Mouse (Mus musculus) erythroblast, embryonic 14.5 days (primary cell): Measurements from ENCODE around the gene Ephb1. TPM values are rescaled to one million over a fixed set of nuclear protein-coding genes. Genes with fewer than 3 reads are reported as not detected.

Experiments
- H3K27me3 ChIP-seq: 2 replicates; pipeline ENCODE4 v1.6.1; 2012; ENCODE audit warnings: inconsistent platforms; ENCODE audit not compliant: control insufficient read depth
- H3K36me3 ChIP-seq: 2 replicates; pipeline ENCODE4 v1.6.1; 2012; ENCODE audit warnings: mild to moderate bottlenecking, inconsistent platforms; ENCODE audit not compliant: control insufficient read depth
- H3K4me1 ChIP-seq: 2 replicates; pipeline ENCODE4 v1.6.1; 2012; ENCODE audit warnings: inconsistent platforms; ENCODE audit not compliant: control insufficient read depth
- H3K4me3 ChIP-seq: replicated peaks from 2 replicates; pipeline ENCODE3; 2012; ENCODE audit warnings: moderate library complexity, mild to moderate bottlenecking, inconsistent platforms
- H3K9me3 ChIP-seq: 2 replicates; pipeline ENCODE4 v1.6.1; 2012; ENCODE audit warnings: low read length, inconsistent platforms, mixed read lengths; ENCODE audit not compliant: control insufficient read depth
- GATA1 ChIP-seq: IDR thresholded peaks from 2 replicates; pipeline ENCODE4 v1.6.1; 2012; ENCODE audit warnings: low read length, inconsistent platforms, mixed read lengths
- TAL1 ChIP-seq: IDR thresholded peaks from 3 replicates; pipeline ENCODE4 v1.6.1; 2012; ENCODE audit warnings: low read length, inconsistent platforms, mixed read lengths
- polyA plus RNA-seq: library from polyadenylated mRNA; stranded (reverse); fragments of >175 nt; gene quantifications from 2 replicates; pipeline ENCODE4 v1.2.3, GENCODE M21; 2012

Ephb1 gene
- polyA plus RNA-seq, 1 experiment, result not detected

DNA sequence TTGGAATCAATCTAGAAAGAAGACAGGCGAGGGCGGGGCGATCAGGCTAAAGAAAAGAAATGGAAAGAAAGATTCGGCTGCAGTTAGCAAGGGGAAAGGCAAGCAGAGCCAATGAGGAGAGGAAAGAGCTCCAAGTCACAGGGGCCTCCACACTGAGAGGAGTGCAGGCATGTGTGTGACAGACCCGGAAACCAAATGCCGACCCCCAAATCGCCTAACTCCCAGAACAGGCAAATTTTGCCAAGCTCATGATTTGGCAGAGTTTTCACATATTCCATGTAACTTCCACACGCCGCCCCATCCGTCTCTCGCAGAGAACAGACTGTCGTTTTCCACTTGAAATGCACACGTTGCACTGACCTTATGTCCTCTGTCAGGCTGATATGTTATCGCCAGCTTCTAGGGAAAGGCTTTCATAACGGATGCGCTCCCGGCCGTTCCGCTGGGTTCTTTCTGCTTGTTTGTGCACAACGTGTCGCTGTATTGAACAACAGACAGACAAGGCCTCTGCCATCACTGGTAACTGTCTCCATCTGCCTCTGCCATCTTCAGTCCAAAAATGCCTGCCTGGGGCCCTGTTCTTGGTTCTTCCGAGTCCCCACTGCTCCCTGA lies 170.7 kb downstream of the Ephb1 start:
- no peaks in the 10 kb centered on the region; the same call in 1 of the 2 replicates for H3K9me3 ChIP-seq
- H3K27me3 ChIP-seq, result no peaks in the 10 kb centered on the region
- no peaks in the 10 kb centered on the region for H3K4me1 ChIP-seq
- H3K36me3 ChIP-seq, result no peaks in the 10 kb centered on the region
- TF ChIP-seq GATA1 (no peak), TAL1 (no peak)
- no peak overlapping the region for H3K4me3 ChIP-seq

DNA sequence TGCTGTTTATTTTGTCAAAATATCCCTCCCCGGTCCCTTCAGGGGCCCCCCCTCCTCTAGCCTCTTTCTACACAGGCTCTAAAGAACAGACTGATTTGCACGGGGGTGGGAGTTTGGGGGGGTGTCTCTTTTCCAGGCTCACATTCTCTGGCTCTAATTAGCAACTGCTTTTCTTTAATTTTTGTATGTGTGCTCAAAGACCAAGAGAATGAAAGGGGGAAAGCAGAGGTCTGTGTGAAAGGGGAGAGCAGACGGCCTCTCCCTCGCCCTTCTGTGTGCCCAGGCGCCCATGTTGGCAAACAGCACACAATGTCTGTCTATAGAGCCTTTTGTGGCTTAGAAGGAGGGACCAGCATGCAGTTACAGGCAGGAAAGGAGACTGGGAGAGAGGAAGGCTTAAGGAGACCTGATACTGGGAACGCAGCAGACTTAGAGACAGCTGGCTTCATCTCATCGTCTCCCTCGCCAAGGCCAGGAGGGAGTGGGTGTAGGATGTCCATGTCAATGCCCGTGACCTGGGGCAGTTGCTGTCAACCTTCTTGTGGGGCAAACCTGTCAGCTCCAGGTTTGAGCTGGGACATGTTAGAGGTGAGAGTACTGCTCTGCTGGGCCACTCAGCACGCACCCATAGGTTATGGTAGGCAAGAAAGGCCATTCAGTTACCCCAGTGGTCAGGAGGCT lies 172.5 kb downstream of the Ephb1 start:
- Histone ChIP-seq H3K4me3 (no peak overlapping the region), H3K36me3 (no peaks in the 10 kb centered on the region), H3K9me3 (no peaks in the 10 kb centered on the region; the same call in 1 of the 2 replicates), H3K4me1 (no peaks in the 10 kb centered on the region), H3K27me3 (no peaks in the 10 kb centered on the region)
- TF ChIP-seq TAL1 (no peak), GATA1 (no peak)

DNA sequence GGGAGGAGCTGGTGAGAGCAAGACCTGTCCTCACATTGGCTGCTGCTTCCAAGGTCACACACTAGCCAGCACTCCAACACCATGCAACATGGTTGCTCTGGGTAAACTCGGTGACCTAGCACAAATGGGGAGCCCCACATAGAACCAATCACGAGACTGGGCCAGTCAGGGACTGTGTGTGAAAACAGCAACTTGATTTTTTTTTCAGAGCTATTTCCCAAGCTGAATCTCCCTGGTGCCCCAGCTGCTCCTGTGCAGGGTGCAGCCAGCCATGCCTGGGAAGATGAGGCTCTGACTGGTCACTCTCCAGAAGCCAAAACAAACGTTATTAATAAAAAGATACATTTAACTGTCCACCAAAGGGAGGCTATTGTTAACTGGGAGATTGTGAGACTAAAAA lies 173.2 kb downstream of the Ephb1 start:
- H3K4me3 ChIP-seq, result no peak overlapping the region
- H3K27me3 ChIP-seq, result no peaks in the 10 kb centered on the region
- no peak for TF ChIP-seq TAL1
- no peak for TF ChIP-seq GATA1
- no peaks in the 10 kb centered on the region for H3K36me3 ChIP-seq
- H3K4me1 ChIP-seq, result no peaks in the 10 kb centered on the region
- no peaks in the 10 kb centered on the region; the same call in 1 of the 2 replicates for H3K9me3 ChIP-seq

DNA sequence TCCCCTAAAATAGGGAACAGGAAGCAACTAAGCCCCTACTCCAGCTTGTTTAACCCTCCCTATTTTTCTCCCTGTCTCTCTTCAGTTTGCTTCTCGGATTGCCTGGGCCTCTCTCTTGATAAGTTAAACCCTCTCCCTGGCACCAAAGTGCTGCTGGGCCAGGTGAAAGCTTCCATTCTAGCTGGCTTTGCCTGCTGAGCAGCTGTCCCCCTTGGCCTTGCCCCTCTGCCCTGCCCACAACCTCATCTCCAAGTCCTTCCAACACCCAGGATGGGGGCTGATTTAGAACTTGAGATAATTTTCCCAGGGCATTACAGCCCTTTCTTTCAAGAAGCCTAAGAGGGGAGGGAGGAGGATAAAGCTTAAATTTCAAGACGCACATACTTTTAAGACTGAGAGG lies 174.0 kb downstream of the Ephb1 start:
- Histone ChIP-seq H3K9me3 (no peaks in the 10 kb centered on the region; the same call in 1 of the 2 replicates), H3K36me3 (no peaks in the 10 kb centered on the region), H3K4me3 (no peak overlapping the region), H3K27me3 (no peaks in the 10 kb centered on the region), H3K4me1 (no peaks in the 10 kb centered on the region)
- TF ChIP-seq TAL1 (no peak), GATA1 (no peak)

DNA sequence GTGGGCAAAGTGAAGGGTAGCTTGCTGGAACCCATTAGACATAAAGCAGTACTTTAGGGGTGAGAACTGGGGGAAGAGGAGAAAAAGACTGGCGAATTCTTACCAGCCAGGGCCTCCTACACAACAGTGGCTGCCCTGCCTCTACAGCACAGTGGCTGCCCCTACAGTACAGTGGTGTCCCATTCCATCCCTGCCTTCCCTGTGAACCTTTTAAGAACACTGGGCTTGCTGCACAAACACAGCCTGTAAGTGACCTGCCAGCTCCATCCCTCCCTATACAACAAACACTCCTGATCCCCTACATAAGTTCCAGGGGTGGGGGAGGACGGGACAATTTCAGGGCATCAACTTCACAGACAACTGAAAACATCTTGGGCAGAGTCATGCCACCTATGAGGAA lies 174.4 kb downstream of the Ephb1 start:
- Histone ChIP-seq H3K9me3 (no peaks in the 10 kb centered on the region; the same call in 1 of the 2 replicates), H3K4me3 (no peak overlapping the region), H3K4me1 (no peaks in the 10 kb centered on the region), H3K36me3 (no peaks in the 10 kb centered on the region), H3K27me3 (no peaks in the 10 kb centered on the region)
- TF ChIP-seq TAL1 (no peak), GATA1 (no peak)

DNA sequence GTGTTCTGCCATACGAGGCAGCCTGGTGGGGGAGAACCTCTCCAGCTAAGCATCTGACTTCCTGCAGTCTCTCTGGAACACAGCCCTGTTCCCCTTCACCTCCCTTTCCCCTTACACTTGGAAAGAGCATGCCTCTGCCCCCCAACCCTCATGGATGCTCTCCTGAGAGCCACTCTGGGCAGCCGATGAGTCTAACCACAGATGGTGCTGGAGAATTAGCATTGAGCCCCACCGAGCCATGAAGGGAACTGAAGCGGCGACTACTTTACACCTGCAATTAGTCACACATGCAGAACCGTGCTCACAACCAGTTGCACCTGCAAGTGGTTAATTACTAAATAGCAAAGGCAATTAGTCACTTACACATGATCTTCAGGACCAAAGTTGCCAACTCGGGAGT lies 184.8 kb downstream of the Ephb1 start:
- H3K9me3 ChIP-seq, result no peaks in the 10 kb centered on the region; the same call in 1 of the 2 replicates
- no peaks in the 10 kb centered on the region for H3K27me3 ChIP-seq
- TF ChIP-seq GATA1 (no peak), TAL1 (no peak)
- H3K36me3 ChIP-seq, result no peaks in the 10 kb centered on the region
- H3K4me1 ChIP-seq, result no peaks in the 10 kb centered on the region
- H3K4me3 ChIP-seq, result no peak overlapping the region

DNA sequence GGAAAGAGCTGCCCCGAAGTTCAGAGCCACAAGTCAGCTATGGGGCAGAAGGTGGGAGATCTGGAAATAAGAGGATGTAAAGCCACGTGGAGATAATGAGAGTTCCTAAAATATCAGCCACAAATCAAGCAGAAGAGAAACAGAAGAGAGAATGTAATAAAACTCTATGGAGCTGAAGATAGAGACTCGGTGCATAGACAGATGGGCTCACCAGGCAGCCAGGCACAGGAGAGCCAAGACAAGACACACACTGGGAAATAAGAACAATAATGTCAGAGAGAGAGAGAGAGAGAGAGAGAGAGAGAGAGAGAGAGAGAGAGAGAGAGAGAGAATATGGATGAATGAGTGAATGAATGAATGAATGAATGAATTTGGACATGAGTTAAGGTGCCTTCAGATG lies 198.6 kb downstream of the Ephb1 start:
- TF ChIP-seq TAL1, result no peak
- TF ChIP-seq GATA1, result no peak
- no peaks in the 10 kb centered on the region for H3K36me3 ChIP-seq
- no peaks in the 10 kb centered on the region for H3K27me3 ChIP-seq
- H3K9me3 ChIP-seq, result peaks cover 2% of the 10 kb centered on the region; the same call in 1 of the 2 replicates
- no peaks in the 10 kb centered on the region for H3K4me1 ChIP-seq
- H3K4me3 ChIP-seq, result no peak overlapping the region

DNA sequence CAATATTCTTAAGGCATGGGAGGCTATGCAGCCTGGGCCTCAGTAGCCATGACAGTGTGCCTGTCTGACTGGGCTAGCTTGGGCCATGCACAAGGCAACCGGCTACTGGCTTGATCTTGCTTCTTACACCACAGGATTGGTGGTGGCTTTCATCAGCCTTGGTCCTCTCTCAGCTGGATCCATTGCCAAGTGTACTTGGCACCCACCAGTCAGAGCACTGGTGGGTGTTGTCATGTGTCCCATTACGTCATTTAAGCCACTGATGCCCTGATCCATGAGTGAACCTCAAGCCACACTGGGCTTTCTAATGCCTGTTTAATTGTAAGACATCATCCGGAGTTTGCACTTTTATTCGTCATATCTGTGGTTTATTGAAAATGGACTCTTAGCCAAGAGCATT lies 215.3 kb downstream of the Ephb1 start:
- no peaks in the 10 kb centered on the region for H3K27me3 ChIP-seq
- H3K4me1 ChIP-seq, result no peaks in the 10 kb centered on the region
- TF ChIP-seq GATA1, result no peak
- TF ChIP-seq TAL1, result no peak
- H3K4me3 ChIP-seq, result no peak overlapping the region
- H3K36me3 ChIP-seq, result no peaks in the 10 kb centered on the region
- H3K9me3 ChIP-seq, result peaks cover 11% of the 10 kb centered on the region; the same call in 1 of the 2 replicates

DNA sequence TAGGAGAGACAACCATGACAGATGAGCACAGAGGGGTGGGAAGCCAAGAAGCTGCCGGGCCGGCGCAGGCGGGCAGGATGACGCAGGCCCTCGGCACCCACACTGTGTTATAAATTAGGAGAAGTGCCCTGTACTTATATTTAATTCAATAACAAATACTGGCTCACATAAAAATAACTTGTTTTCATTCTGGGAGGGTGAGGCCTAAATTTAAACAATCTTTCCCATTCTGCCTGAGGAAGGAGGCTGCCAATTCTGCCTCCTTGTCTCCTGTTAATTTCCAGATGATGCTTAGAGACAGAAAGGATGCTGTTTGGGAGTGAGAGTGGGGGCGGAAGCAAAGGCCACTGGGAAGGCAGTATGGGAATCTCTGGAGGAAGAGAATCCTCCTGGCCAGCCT lies 215.8 kb downstream of the Ephb1 start:
- Histone ChIP-seq H3K36me3 (no peaks in the 10 kb centered on the region), H3K4me3 (no peak overlapping the region), H3K9me3 (peaks cover 11% of the 10 kb centered on the region; the same call in 1 of the 2 replicates), H3K27me3 (no peaks in the 10 kb centered on the region), H3K4me1 (no peaks in the 10 kb centered on the region)
- no peak for TF ChIP-seq TAL1
- no peak for TF ChIP-seq GATA1

DNA sequence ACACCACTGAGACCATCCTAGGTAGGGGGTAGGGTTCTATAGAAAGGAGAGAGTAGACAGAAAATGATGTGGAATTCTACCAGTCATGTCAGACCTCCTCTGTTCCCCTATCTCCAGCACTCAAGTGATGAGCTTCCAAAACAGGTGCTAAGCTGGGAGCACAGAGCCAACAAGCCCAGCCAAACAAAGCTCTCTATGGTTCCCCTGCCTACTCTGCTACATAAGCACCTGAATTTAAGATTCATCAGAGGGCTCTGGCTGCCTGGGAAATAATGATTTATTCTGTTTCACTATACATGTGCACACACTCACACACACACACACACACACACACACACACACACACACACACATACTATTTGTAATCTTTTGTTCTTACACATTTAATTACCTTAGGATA lies 216.3 kb downstream of the Ephb1 start:
- Histone ChIP-seq H3K9me3 (peaks cover 11% of the 10 kb centered on the region; the same call in 1 of the 2 replicates), H3K4me3 (no peak overlapping the region), H3K4me1 (no peaks in the 10 kb centered on the region), H3K27me3 (no peaks in the 10 kb centered on the region), H3K36me3 (no peaks in the 10 kb centered on the region)
- no peak for TF ChIP-seq TAL1
- TF ChIP-seq GATA1, result no peak
